Mouse (Mus musculus): ENCODE data around the gene Klf7.

GRCm38 (mm10) chr1:64118285-64119170 is 3.6 kb downstream of the Klf7 start:
- no peak for TF ChIP-seq CTCF (IDR thresholded peaks at IDR 0.05; ENCODE audit: low read depth, low read length)
- no peak for TF ChIP-seq POLR2A (IDR thresholded peaks at IDR 0.05; ENCODE audit: insufficient read depth, low read length)
